8 mouse cellular contexts compared by ENCODE assay signal in the genomic region with DNA sequence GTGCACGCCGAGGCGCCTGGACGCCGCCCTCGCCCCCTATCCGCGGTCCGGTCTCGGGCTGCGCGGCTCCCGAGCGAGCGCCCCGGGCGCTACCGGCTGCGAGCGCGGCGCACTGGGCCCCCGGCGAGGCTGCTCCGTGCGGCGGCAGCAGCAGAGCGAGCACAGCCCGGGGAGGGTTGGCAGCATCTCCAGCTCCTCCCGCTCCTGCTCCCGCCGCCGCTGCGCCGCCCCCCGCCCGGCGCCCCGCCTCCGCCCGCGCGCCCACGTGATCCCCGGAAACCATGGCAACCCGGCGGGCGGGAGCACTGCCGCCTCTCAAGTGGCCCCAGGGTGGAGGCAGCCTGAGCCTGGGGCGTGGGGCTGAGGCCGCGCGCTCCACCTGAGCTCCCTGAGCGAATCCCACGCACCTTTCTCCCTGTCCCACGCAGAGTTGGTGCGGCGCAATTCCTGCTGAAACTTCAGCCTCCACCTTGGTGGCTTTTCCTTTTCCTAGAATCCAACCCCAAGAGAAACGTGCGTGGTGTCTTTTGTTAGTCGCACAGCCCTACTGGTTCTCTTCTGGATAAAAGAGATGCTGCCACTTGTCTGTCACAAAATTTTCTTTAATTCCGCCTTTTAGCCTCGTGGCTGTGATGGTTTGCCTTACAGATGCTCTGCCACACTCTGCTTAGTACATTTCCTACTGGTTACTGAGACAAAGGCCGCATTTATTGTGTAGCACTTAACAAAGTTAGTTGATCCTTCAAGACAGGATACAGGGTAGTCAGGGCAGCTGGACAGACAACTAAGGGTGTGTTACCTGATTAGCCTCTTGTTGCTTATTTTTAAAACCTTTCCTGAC. TPM values are rescaled to one million over a fixed set of nuclear protein-coding genes. Genes with fewer than 3 reads are reported as not detected.
DNase-seq lines count a peak whose midpoint lies in the region; ATAC-seq and TF ChIP-seq lines count a peak whose summit lies in the region.

A gene (minus strand): TSS at position 207 of the 841 bp plus-strand sequence.

- DNase-seq in WW6 (ENCODE audit: low read depth, low spot score) = peak; percentile 74
- DNase-seq in cerebellum, postnatal 4 days (ENCODE audit: low spot score in 2 of 2) = peak; percentile 85 to 92
- peak; percentile 89 for DNase-seq in gastrocnemius, adult 2 months
- DNase-seq in hindbrain, postnatal 0 days (ENCODE audit: low spot score) = peak; percentile 96
- DNase-seq in left cerebral cortex, adult 2 months (ENCODE audit: extremely low spot score in 1 of 2, low spot score in 2 of 2) = peak; percentile 96 to 97
- peak; percentile 92 for DNase-seq in right cerebral cortex, adult 2 months (ENCODE audit: low spot score in 2 of 2)
- DNase-seq in urinary bladder, postnatal 14 days (ENCODE audit: low spot score) = peak; percentile 90

- TF ChIP-seq CTCF in gastrocnemius, adult 2 months (IDR thresholded peaks at IDR 0.05) = no peak
- TF ChIP-seq CTCF in hindbrain, postnatal 0 days (IDR thresholded peaks at IDR 0.05; ENCODE audit: low read depth) = no peak
- TF ChIP-seq CTCF in left cerebral cortex, adult 2 months (IDR thresholded peaks at IDR 0.05) = no peak

- H3K4me1 ChIP-seq in hindbrain, postnatal 0 days (ENCODE audit: insufficient read depth, low read length) = peaks cover 4% of the 10 kb centered on the region; the same call in 1 of the 2 replicates

- peak within 1 kb of the TSS; percentile 92 for H3K9ac ChIP-seq in hindbrain, postnatal 0 days (replicated peaks; ENCODE audit: low read length)

- H3K36me3 ChIP-seq in hindbrain, postnatal 0 days (ENCODE audit: insufficient read depth, low read length) = no peaks in the 10 kb centered on the region

- WGBS in hindbrain, postnatal 0 days = 1% methylated on average over 51 of the region's 64 CpGs

- no peaks in the 10 kb centered on the region for H3K9me3 ChIP-seq in hindbrain, postnatal 0 days (ENCODE audit: low read length)

- intact Hi-C loops in gastrocnemius, adult 2 months (cut with DNase I) = no loop called here
- intact Hi-C loops in left cerebral cortex, adult 2 months (cut with DNase I) = loop anchor here (5.0 kb wide), 2 partner anchors 81 to 94 kb away; no protein-coding TSS in a partner anchor

- ATAC-seq in hindbrain, postnatal 0 days = peak; percentile 94
- ATAC-seq in megakaryocyte, adult 5-6 weeks (ENCODE audit: poor library complexity, severe bottlenecking) = peak; percentile 95

- H3K27me3 ChIP-seq in hindbrain, postnatal 0 days (ENCODE audit: insufficient read depth, low read length) = no peaks in the 10 kb centered on the region

- peak within 1 kb of the TSS; percentile 87 for H3K4me3 ChIP-seq in gastrocnemius, adult 2 months
- peak within 1 kb of the TSS; percentile 61 for H3K4me3 ChIP-seq in hindbrain, postnatal 0 days (ENCODE audit: low read length)
- H3K4me3 ChIP-seq in left cerebral cortex, adult 2 months = peak within 1 kb of the TSS; percentile 98

- H3K4me2 ChIP-seq in hindbrain, postnatal 0 days (ENCODE audit: low read depth, low read length) = peak within 1 kb of the TSS; percentile 80

- H3K27ac ChIP-seq in gastrocnemius, adult 2 months = peak within 1 kb of the TSS; percentile 69
- H3K27ac ChIP-seq in hindbrain, postnatal 0 days = peak within 1 kb of the TSS; percentile 97
- H3K27ac ChIP-seq in left cerebral cortex, adult 2 months = peak within 1 kb of the TSS; percentile 97

RNA-seq across cellular contexts. Expression of the gene that starts here (rescaled TPM):
- total RNA-seq in gastrocnemius, adult 2 months (2021) = 1 to 10 TPM in 1 of 2 experiments, under 1 TPM in 1; 0.28 to 1.1 TPM
- total RNA-seq in hindbrain, postnatal 0 days (2014; rRNA removed) = 124 and 163 TPM in 2 replicates
- polyA plus RNA-seq in hindbrain, postnatal 0 days (2015; fragmentation: Nextera tagmentation; extraction: Ambion mirVana) = 97.3 and 102 TPM in 2 replicates
- total RNA-seq in left cerebral cortex, adult 2 months (2021) = 10 to 100 TPM; 70.7 to 75.9 TPM
- 41.4 and 43.6 TPM in 2 replicates for total RNA-seq in megakaryocyte, adult 5-6 weeks (2015)
- 36.2 and 45.2 TPM in 2 replicates for total RNA-seq in megakaryocyte, adult 5-6 weeks (2017)

Comparison
In these comparisons a context has a peak if more than half of its experiments do, and no peak if none do; other contexts are left out.
1. Peak in every context shown above with its lines: DNase-seq, ATAC-seq, H3K4me3 ChIP-seq and H3K27ac ChIP-seq.
2. RNA of the gene that starts here (total RNA-seq): 124 to 163 TPM in hindbrain, postnatal 0 days, 70.7 to 75.9 TPM in left cerebral cortex, adult 2 months and 36.2 to 45.2 TPM in megakaryocyte, adult 5-6 weeks; 0.28 to 1.1 TPM in gastrocnemius, adult 2 months; every median in the first group is over 10 times any median in the second.